Mouse (Mus musculus) E14TG2a.4 (cell line): ENCODE measurements around the gene Gm4836.
"Not testable (repeated sequence)": the region's sequence is repeated elsewhere in the genome, so short reads cannot be mapped to it uniquely, and the experiment has no call there.

Experiments used
- H3K27me3 ChIP-seq: 2 replicates; pipeline ENCODE4 v1.6.1; 2014; ENCODE audit warnings: low read length, control low read depth; ENCODE audit not compliant: insufficient read depth
- H3K36me3 ChIP-seq: 2 replicates; pipeline ENCODE4 v1.6.1; 2014; ENCODE audit warnings: low read length, control low read depth; ENCODE audit not compliant: insufficient read depth
- H3K4me1 ChIP-seq: replicated peaks from 2 replicates; pipeline ENCODE4 v1.6.1; 2014; ENCODE audit warnings: low read depth, low read length, control low read depth
- H3K4me3 ChIP-seq: replicated peaks from 2 replicates; pipeline ENCODE4 v1.5.1; 2014; ENCODE audit warnings: mild to moderate bottlenecking, low read length
- H3K9me3 ChIP-seq: 2 replicates; pipeline ENCODE4 v1.6.1; 2014; ENCODE audit warnings: low read length, control low read depth

Gene Gm4836

GRCm38 (mm10) chrX:28293532-28293931 lies at the start of gene Gm4836:
Gene Gm4836 (minus strand): TSS chrX:28293632.
- not testable (repeated sequence) for H3K27me3 ChIP-seq, H3K4me1 ChIP-seq, H3K36me3 ChIP-seq, H3K9me3 ChIP-seq, H3K4me3 ChIP-seq
